Mouse (Mus musculus): ENCODE measurements around the gene Hoxb2. TPM values are rescaled to one million over a fixed set of nuclear protein-coding genes. Genes with fewer than 3 reads are reported as not detected.

The Hoxb2 gene
- polyA plus RNA-seq, 1 experiment: 4.7 TPM

- H3K27me3 ChIP-seq (ENCODE audit: control insufficient read depth, insufficient read depth, low read length): peaks cover 14% of the 10 kb centered on the region; the same call in 1 of the 2 replicates
- DNase-seq: no peak
- WGBS: under 1% methylated on average over 45 of the region's 45 CpGs
- no peak for TF ChIP-seq CTCF (IDR thresholded peaks at IDR 0.05; ENCODE audit: borderline replicate concordance, insufficient read depth, low read depth, low read length)
- no peak for TF ChIP-seq POLR2A (IDR thresholded peaks at IDR 0.05; ENCODE audit: borderline replicate concordance, insufficient read depth, low read length)
- no peaks in the 10 kb centered on the region for H3K4me1 ChIP-seq (ENCODE audit: control insufficient read depth, insufficient read depth, low read length)
- no peak overlapping the region for H3K4me3 ChIP-seq (replicated peaks; ENCODE audit: insufficient read depth, low read depth, low read length)
- no peak overlapping the region for H3K27ac ChIP-seq (ENCODE audit: insufficient read depth, low read length)
These were observed 31.8 kb upstream of the Hoxb2 start for GRCm38 (mm10) chr11:96318368-96319070.

- Histone ChIP-seq H3K27me3 (ENCODE audit: control insufficient read depth, insufficient read depth, low read length) (peaks cover 14% of the 10 kb centered on the region; the same call in 1 of the 2 replicates), H3K27ac (ENCODE audit: insufficient read depth, low read length) (no peak overlapping the region), H3K4me1 (ENCODE audit: control insufficient read depth, insufficient read depth, low read length) (no peaks in the 10 kb centered on the region), H3K4me3 (replicated peaks; ENCODE audit: insufficient read depth, low read depth, low read length) (no peak overlapping the region)
- WGBS: 2% methylated on average over 34 of the region's 34 CpGs
- no peak for TF ChIP-seq CTCF (IDR thresholded peaks at IDR 0.05; ENCODE audit: borderline replicate concordance, insufficient read depth, low read depth, low read length)
- no peak for TF ChIP-seq POLR2A (IDR thresholded peaks at IDR 0.05; ENCODE audit: borderline replicate concordance, insufficient read depth, low read length)
- no peak for DNase-seq
These were observed 31.0 kb upstream of the Hoxb2 start for GRCm38 (mm10) chr11:96319071-96319902.

- TF ChIP-seq POLR2A (IDR thresholded peaks at IDR 0.05; ENCODE audit: borderline replicate concordance, insufficient read depth, low read length): no peak
- no peak for TF ChIP-seq CTCF (IDR thresholded peaks at IDR 0.05; ENCODE audit: borderline replicate concordance, insufficient read depth, low read depth, low read length)
- peaks cover 14% of the 10 kb centered on the region; the same call in 1 of the 2 replicates for H3K27me3 ChIP-seq (ENCODE audit: control insufficient read depth, insufficient read depth, low read length)
- no peaks in the 10 kb centered on the region for H3K4me1 ChIP-seq (ENCODE audit: control insufficient read depth, insufficient read depth, low read length)
- WGBS: under 1% methylated on average over 29 of the region's 29 CpGs
- DNase-seq: no peak
- no peak overlapping the region for H3K27ac ChIP-seq (ENCODE audit: insufficient read depth, low read length)
- no peak overlapping the region for H3K4me3 ChIP-seq (replicated peaks; ENCODE audit: insufficient read depth, low read depth, low read length)
These were observed 30.4 kb upstream of the Hoxb2 start for GRCm38 (mm10) chr11:96319910-96320309.

- no peak overlapping the region for H3K4me3 ChIP-seq (replicated peaks; ENCODE audit: insufficient read depth, low read depth, low read length)
These were observed 29.6 kb upstream of the Hoxb2 start for GRCm38 (mm10) chr11:96320688-96321087.

GRCm38 (mm10) chr11:96321846-96322245 lies 28.5 kb upstream of the Hoxb2 start:
- Histone ChIP-seq H3K4me3 (replicated peaks; ENCODE audit: insufficient read depth, low read depth, low read length) (no peak overlapping the region), H3K4me1 (ENCODE audit: control insufficient read depth, insufficient read depth, low read length) (no peaks in the 10 kb centered on the region), H3K27ac (ENCODE audit: insufficient read depth, low read length) (no peak overlapping the region), H3K27me3 (ENCODE audit: control insufficient read depth, insufficient read depth, low read length) (peaks cover 13% of the 10 kb centered on the region; the same call in 1 of the 2 replicates)
- no peak for DNase-seq
- 14% methylated on average over 5 of the region's 5 CpGs for WGBS
- TF ChIP-seq CTCF (IDR thresholded peaks at IDR 0.05; ENCODE audit: borderline replicate concordance, insufficient read depth, low read depth, low read length): no peak
- no peak for TF ChIP-seq POLR2A (IDR thresholded peaks at IDR 0.05; ENCODE audit: borderline replicate concordance, insufficient read depth, low read length)

More at GRCm38 (mm10) chr11:96320688-96321087, 29.6 kb upstream of the Hoxb2 start:
- Histone ChIP-seq H3K27me3 (ENCODE audit: control insufficient read depth, insufficient read depth, low read length) (peaks cover 14% of the 10 kb centered on the region; the same call in 1 of the 2 replicates), H3K4me1 (ENCODE audit: control insufficient read depth, insufficient read depth, low read length) (no peaks in the 10 kb centered on the region), H3K27ac (ENCODE audit: insufficient read depth, low read length) (no peak overlapping the region)
- no peak for DNase-seq
- TF ChIP-seq CTCF (IDR thresholded peaks at IDR 0.05; ENCODE audit: borderline replicate concordance, insufficient read depth, low read depth, low read length) (no peak), POLR2A (IDR thresholded peaks at IDR 0.05; ENCODE audit: borderline replicate concordance, insufficient read depth, low read length) (no peak)
- 2% methylated on average over 17 of the region's 17 CpGs for WGBS

GRCm38 (mm10) chr11:96322738-96323137 lies 27.6 kb upstream of the Hoxb2 start:
- H3K27ac ChIP-seq (ENCODE audit: insufficient read depth, low read length): no peak overlapping the region

GRCm38 (mm10) chr11:96323154-96323553 lies 27.2 kb upstream of the Hoxb2 start, which contains the start of gene Hoxb3:
TSS of gene Hoxb3 (plus strand) at chr11:96323326.
- peaks cover 12% of the 10 kb centered on the region; the same call in 1 of the 2 replicates for H3K27me3 ChIP-seq (ENCODE audit: control insufficient read depth, insufficient read depth, low read length)
- H3K27ac ChIP-seq (ENCODE audit: insufficient read depth, low read length): no peak within 1 kb of the TSS
- 7% methylated on average over 10 of the region's 10 CpGs for WGBS
- H3K4me1 ChIP-seq (ENCODE audit: control insufficient read depth, insufficient read depth, low read length): no peaks in the 10 kb centered on the region
- no peak within 1 kb of the TSS for H3K4me3 ChIP-seq (replicated peaks; ENCODE audit: insufficient read depth, low read depth, low read length)
- DNase-seq: no peak
- TF ChIP-seq CTCF (IDR thresholded peaks at IDR 0.05; ENCODE audit: borderline replicate concordance, insufficient read depth, low read depth, low read length): no peak
- no peak for TF ChIP-seq POLR2A (IDR thresholded peaks at IDR 0.05; ENCODE audit: borderline replicate concordance, insufficient read depth, low read length)

More at GRCm38 (mm10) chr11:96322738-96323137, 27.6 kb upstream of the Hoxb2 start:
- no peak overlapping the region for H3K4me3 ChIP-seq (replicated peaks; ENCODE audit: insufficient read depth, low read depth, low read length)
- WGBS: 7% methylated on average over 6 of the region's 6 CpGs
- DNase-seq: no peak
- H3K27me3 ChIP-seq (ENCODE audit: control insufficient read depth, insufficient read depth, low read length): peaks cover 13% of the 10 kb centered on the region; the same call in 1 of the 2 replicates
- TF ChIP-seq CTCF (IDR thresholded peaks at IDR 0.05; ENCODE audit: borderline replicate concordance, insufficient read depth, low read depth, low read length) (no peak), POLR2A (IDR thresholded peaks at IDR 0.05; ENCODE audit: borderline replicate concordance, insufficient read depth, low read length) (no peak)
- H3K4me1 ChIP-seq (ENCODE audit: control insufficient read depth, insufficient read depth, low read length): no peaks in the 10 kb centered on the region

All from cerebellum, adult 2 months (tissue).